In the genomic region with DNA sequence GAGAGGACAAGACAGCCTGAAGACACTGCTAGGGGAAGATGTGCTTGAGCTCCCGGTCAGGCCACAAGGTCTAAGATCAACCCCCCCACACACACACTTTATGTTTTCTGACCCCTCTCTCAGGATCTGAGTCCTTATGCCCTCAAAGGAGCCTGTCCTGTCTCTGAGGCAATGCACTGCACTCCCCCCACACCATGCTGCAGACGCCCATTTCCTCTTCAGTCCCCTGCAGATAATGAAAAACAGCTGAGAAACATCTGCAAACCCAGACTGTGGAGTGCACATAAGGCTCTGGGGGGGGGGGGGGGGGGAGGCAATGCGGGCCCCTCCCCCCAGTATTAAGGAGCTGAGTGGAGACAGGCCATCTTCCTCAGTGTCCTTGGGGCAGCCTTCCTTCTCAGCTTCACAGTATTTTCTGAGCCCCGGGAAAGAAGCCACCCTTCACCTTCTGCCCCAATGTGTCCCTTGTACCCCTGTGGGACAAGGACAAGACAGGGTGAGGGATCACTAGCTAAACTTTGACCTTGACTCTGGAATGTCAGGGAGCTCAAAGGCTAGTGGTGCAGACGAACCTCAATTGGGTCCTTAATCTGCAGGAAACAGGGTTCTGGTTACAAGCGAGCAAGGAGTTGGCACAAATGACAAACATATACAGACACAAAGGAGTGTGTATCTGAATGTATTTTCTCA, we compare ENCODE assay signal across 16 mouse cellular contexts. TPM values are rescaled to one million over a fixed set of nuclear protein-coding genes. Genes with fewer than 3 reads are reported as not detected.
DNase-seq lines count a peak whose midpoint lies in the region; ATAC-seq lines count a peak whose summit lies in the region.
"Had no signal": no experiment of that assay in that cellular context is flagged by ENCODE, and none has a peak within 500 bp of the region (broad histone marks: within the 10 kb centered on the region; RNA-seq: fewer than 3 reads in every experiment).

No protein-coding gene starts in this region.

- peaks cover 11% of the 10 kb centered on the region; the same call in 1 of the 2 replicates for H3K4me1 ChIP-seq in forebrain, embryonic 10.5 days
- H3K4me1 ChIP-seq in forebrain, embryonic 11.5 days (replicated peaks; ENCODE audit: control insufficient read depth, insufficient read depth, low read length), result no peaks in the 10 kb centered on the region
- H3K4me1 ChIP-seq in lung, embryonic 16.5 days (replicated peaks; ENCODE audit: control insufficient read depth, insufficient read depth, low read length), result peaks cover 3% of the 10 kb centered on the region; the same call in 1 of the 2 replicates
- peaks cover 9% of the 10 kb centered on the region for H3K4me1 ChIP-seq in embryonic facial prominence, embryonic 14.5 days (ENCODE audit: control insufficient read depth, insufficient read depth, low read length)
- H3K4me1 ChIP-seq: midbrain, embryonic 15.5 days; neural tube, embryonic 13.5 days had no signal

- peaks cover 11% of the 10 kb centered on the region; the same call in 1 of the 2 replicates for H3K9me3 ChIP-seq in forebrain, embryonic 10.5 days
- H3K9me3 ChIP-seq in forebrain, embryonic 11.5 days (ENCODE audit: control insufficient read depth, low read length), result no peaks in the 10 kb centered on the region
- H3K9me3 ChIP-seq in lung, embryonic 16.5 days (ENCODE audit: control insufficient read depth, low read length), result no peaks in the 10 kb centered on the region; the same call in 1 of the 2 replicates
- peaks cover 11% of the 10 kb centered on the region for H3K9me3 ChIP-seq in embryonic facial prominence, embryonic 14.5 days (ENCODE audit: control insufficient read depth, low read length)
- H3K9me3 ChIP-seq: midbrain, embryonic 15.5 days had no signal

- no peak overlapping the region for H3K4me2 ChIP-seq in forebrain, embryonic 11.5 days (ENCODE audit: low read depth, low read length, severe bottlenecking)
- H3K4me2 ChIP-seq in lung, embryonic 16.5 days (ENCODE audit: low read depth, low read length), result no peak overlapping the region
- no peak overlapping the region for H3K4me2 ChIP-seq in embryonic facial prominence, embryonic 14.5 days (ENCODE audit: low read depth, low read length)
- H3K4me2 ChIP-seq: midbrain, embryonic 15.5 days; neural tube, embryonic 13.5 days had no signal

- no peak overlapping the region for H3K9ac ChIP-seq in forebrain, embryonic 11.5 days (ENCODE audit: low read length)
- no peak overlapping the region for H3K9ac ChIP-seq in lung, embryonic 16.5 days (ENCODE audit: low read length)
- H3K9ac ChIP-seq in embryonic facial prominence, embryonic 14.5 days (ENCODE audit: low read depth, low read length), result no peak overlapping the region
- H3K9ac ChIP-seq: forebrain, postnatal 0 days; liver, postnatal 0 days; midbrain, embryonic 15.5 days; neural tube, embryonic 13.5 days had no signal

- WGBS in forebrain, embryonic 10.5 days, result 56% methylated on average over 6 of the region's 6 CpGs
- 64% methylated on average over 5 of the region's 6 CpGs for WGBS in forebrain, embryonic 11.5 days
- WGBS in lung, embryonic 16.5 days, result 44% methylated on average over 5 of the region's 6 CpGs
- WGBS in embryonic facial prominence, embryonic 14.5 days, result 22% methylated on average over 5 of the region's 6 CpGs

- no peak overlapping the region for H3K4me3 ChIP-seq in forebrain, embryonic 10.5 days
- no peak overlapping the region for H3K4me3 ChIP-seq in forebrain, embryonic 11.5 days (ENCODE audit: low read depth, low read length)
- H3K4me3 ChIP-seq in lung, embryonic 16.5 days (ENCODE audit: low read length), result no peak overlapping the region
- H3K4me3 ChIP-seq in embryonic facial prominence, embryonic 14.5 days (ENCODE audit: low read depth, low read length), result no peak overlapping the region
- H3K4me3 ChIP-seq: midbrain, embryonic 15.5 days; neural tube, embryonic 13.5 days had no signal

- H3K27ac ChIP-seq in forebrain, embryonic 10.5 days, result peak overlapping the region; percentile 68; the same call in 1 of the 2 replicates
- H3K27ac ChIP-seq in forebrain, embryonic 11.5 days (ENCODE audit: low read depth, low read length), result no peak overlapping the region
- H3K27ac ChIP-seq in lung, embryonic 16.5 days (ENCODE audit: low read length), result peak overlapping the region; percentile 33
- H3K27ac ChIP-seq in embryonic facial prominence, embryonic 14.5 days (replicated peaks; ENCODE audit: low read depth, low read length), result peak overlapping the region; percentile 52; the same call in 1 of the 2 replicates
- H3K27ac ChIP-seq: hindbrain, postnatal 0 days; midbrain, embryonic 15.5 days; neural tube, embryonic 13.5 days had no signal

- no peak for DNase-seq in forebrain, embryonic 10.5 days (ENCODE audit: extremely low spot score, low spot score)
- DNase-seq in forebrain, embryonic 11.5 days (ENCODE audit: low spot score), result no peak
- DNase-seq in lung, adult 18-20 months, result no peak
- DNase-seq in embryonic facial prominence, embryonic 14.5 days (ENCODE audit: low spot score), result peak; percentile 86
- DNase-seq in mesoderm, embryonic 11.5 days (ENCODE audit: low read depth, low spot score), result peak; percentile 60
- DNase-seq in thymus, postnatal 36 days, result no peak
- DNase-seq: adrenal gland, postnatal 25 days; cerebellum, adult 11 months; forebrain, postnatal 0 days; gastrocnemius, postnatal 36 days; liver, postnatal 0 days had no signal

- ATAC-seq in forebrain, embryonic 11.5 days (replicated peaks; ENCODE audit: low FRiP score), result no peak
- ATAC-seq in lung, embryonic 16.5 days (ENCODE audit: low read depth), result peak; percentile 96
- ATAC-seq in embryonic facial prominence, embryonic 14.5 days (ENCODE audit: low read depth), result peak; percentile 85
- no peak for ATAC-seq in cerebellum, adult (ENCODE audit: insufficient number of reproducible peaks, low FRiP score, low TSS enrichment)
- ATAC-seq: forebrain, postnatal 0 days; hindbrain, postnatal 0 days; liver, postnatal 0 days; midbrain, embryonic 15.5 days had no signal

- no peaks in the 10 kb centered on the region for H3K27me3 ChIP-seq in forebrain, embryonic 10.5 days (ENCODE audit: poor library complexity, severe bottlenecking)
- no peaks in the 10 kb centered on the region for H3K27me3 ChIP-seq in forebrain, embryonic 11.5 days (ENCODE audit: control insufficient read depth, insufficient read depth, low read length)
- no peaks in the 10 kb centered on the region for H3K27me3 ChIP-seq in lung, embryonic 16.5 days (ENCODE audit: control insufficient read depth, insufficient read depth, low read depth, low read length)
- no peaks in the 10 kb centered on the region for H3K27me3 ChIP-seq in embryonic facial prominence, embryonic 14.5 days (replicated peaks; ENCODE audit: control insufficient read depth, insufficient read depth, low read length)
- H3K27me3 ChIP-seq: midbrain, embryonic 15.5 days; neural tube, embryonic 13.5 days had no signal

- no peaks in the 10 kb centered on the region for H3K36me3 ChIP-seq in forebrain, embryonic 10.5 days (replicated peaks)
- no peaks in the 10 kb centered on the region for H3K36me3 ChIP-seq in forebrain, embryonic 11.5 days (ENCODE audit: control insufficient read depth, insufficient read depth, low read length)
- no peaks in the 10 kb centered on the region for H3K36me3 ChIP-seq in lung, embryonic 16.5 days (ENCODE audit: control insufficient read depth, insufficient read depth, low read length)
- H3K36me3 ChIP-seq in embryonic facial prominence, embryonic 14.5 days (ENCODE audit: control insufficient read depth, insufficient read depth, low read length), result no peaks in the 10 kb centered on the region
- H3K36me3 ChIP-seq: midbrain, embryonic 15.5 days; neural tube, embryonic 13.5 days had no signal

RNA-seq across cellular contexts. Expression of gene Mlph, which starts 29.0 kb away (rescaled TPM):
- 0.06 and 0.17 TPM in 2 replicates for polyA plus RNA-seq in forebrain, embryonic 10.5 days (2016; fragmentation: Nextera tagmentation; extraction: Ambion mirVana)
- polyA plus RNA-seq in forebrain, embryonic 11.5 days (2014; fragmentation: Nextera tagmentation; extraction: Ambion mirVana), result 0.13 and 0.23 TPM in 2 replicates
- polyA plus RNA-seq in lung, embryonic 16.5 days (2015; fragmentation: Nextera tagmentation; extraction: Ambion mirVana), result 1.5 and 2.0 TPM in 2 replicates
- polyA plus RNA-seq in embryonic facial prominence, embryonic 14.5 days (2014; fragmentation: Nextera tagmentation; extraction: Ambion mirVana), result 0.86 and 1.1 TPM in 2 replicates

RNA-seq across cellular contexts. Expression of gene Col6a3, which starts 42.1 kb away (rescaled TPM):
- polyA plus RNA-seq in forebrain, embryonic 10.5 days (2016; fragmentation: Nextera tagmentation; extraction: Ambion mirVana), result 1.8 and 2.3 TPM in 2 replicates
- polyA plus RNA-seq in forebrain, embryonic 11.5 days (2014; fragmentation: Nextera tagmentation; extraction: Ambion mirVana), result 6.3 and 7.6 TPM in 2 replicates
- polyA plus RNA-seq in lung, embryonic 16.5 days (2015; fragmentation: Nextera tagmentation; extraction: Ambion mirVana), result 107 and 119 TPM in 2 replicates
- 262 and 324 TPM in 2 replicates for polyA plus RNA-seq in embryonic facial prominence, embryonic 14.5 days (2014; fragmentation: Nextera tagmentation; extraction: Ambion mirVana)

Comparison
In these comparisons a context has a peak if more than half of its experiments do, and no peak if none do; other contexts are left out.
1. DNase-seq: peak in embryonic facial prominence, embryonic 14.5 days (single experiment) and mesoderm, embryonic 11.5 days (single experiment); none in forebrain, embryonic 10.5 days (single experiment), forebrain, embryonic 11.5 days (single experiment), lung, adult 18-20 months (0 of 2) and thymus, postnatal 36 days (0 of 2).
2. ATAC-seq: peak in lung, embryonic 16.5 days (single experiment) and embryonic facial prominence, embryonic 14.5 days (single experiment); none in forebrain, embryonic 11.5 days (single experiment) and cerebellum, adult (single experiment).
3. RNA of gene Col6a3, which starts 42.1 kb away (polyA plus RNA-seq): 262 to 324 TPM in embryonic facial prominence, embryonic 14.5 days and 107 to 119 TPM in lung, embryonic 16.5 days; 6.3 to 7.6 TPM in forebrain, embryonic 11.5 days and 1.8 to 2.3 TPM in forebrain, embryonic 10.5 days; every median in the first group is over 10 times any median in the second.